Mouse (Mus musculus): ENCODE measurements at regions not wholly inside any gene's neighbourhood (a gene's known extent, or its start where the extent isn't known, plus 50 kb on each side); places are given as distances from the start of the nearest gene placed in this dataset.
"Not testable (repeated sequence)": the region's sequence is repeated elsewhere in the genome, so short reads cannot be mapped to it uniquely, and the experiment has no call there.

DNA sequence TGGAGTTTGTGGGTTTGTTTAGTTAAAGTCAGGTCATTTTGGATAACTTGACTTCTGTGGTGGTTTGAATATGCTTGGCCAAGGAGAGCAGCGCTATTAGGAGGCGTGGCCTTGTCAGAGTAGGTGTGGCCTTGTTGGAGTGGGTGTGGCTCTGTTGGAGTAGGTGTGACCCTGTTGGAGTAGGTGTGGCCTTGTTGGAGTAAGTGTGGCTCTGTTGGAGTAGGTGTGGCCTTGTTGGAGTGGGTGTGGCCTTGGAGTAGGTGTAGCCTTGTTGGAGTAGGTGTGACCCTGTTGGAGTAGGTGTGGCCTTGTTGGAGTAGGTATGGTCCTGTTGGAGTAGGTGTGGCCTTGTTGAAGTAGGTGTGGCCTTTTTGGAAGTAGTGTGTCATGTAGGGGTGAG is 88.4 kb upstream of the Slc38a2 start:
- not testable (repeated sequence) for H3K27ac ChIP-seq; ATAC-seq (ENCODE audit: insufficient number of reproducible peaks, insufficient read depth, low FRiP score, low TSS enrichment, low read depth); H3K4me3 ChIP-seq; H3K36me3 ChIP-seq; H3K9ac ChIP-seq; H3K4me2 ChIP-seq; H3K27me3 ChIP-seq; H3K9me3 ChIP-seq
- peaks cover 10% of the 10 kb centered on the region; the same call in 1 of the 2 replicates for H3K4me1 ChIP-seq
- 91% methylated on average over 2 of the region's 2 CpGs for WGBS

GRCm38 (mm10) chr15:96784578-96784977 is 85.0 kb upstream of the Slc38a2 start:
- no peak overlapping the region for H3K27ac ChIP-seq
- no peak overlapping the region for H3K4me3 ChIP-seq
- H3K9me3 ChIP-seq: no peaks in the 10 kb centered on the region
- no peak overlapping the region for H3K9ac ChIP-seq
- WGBS: 89% methylated on average over 7 of the region's 7 CpGs
- H3K36me3 ChIP-seq: no peaks in the 10 kb centered on the region
- H3K4me1 ChIP-seq: peaks cover 5% of the 10 kb centered on the region; the same call in 1 of the 2 replicates
- ATAC-seq (ENCODE audit: insufficient number of reproducible peaks, insufficient read depth, low FRiP score, low TSS enrichment, low read depth): no peak
- no peak overlapping the region for H3K4me2 ChIP-seq
- H3K27me3 ChIP-seq: no peaks in the 10 kb centered on the region

GRCm38 (mm10) chr15:96781560-96781959 is 82.0 kb upstream of the Slc38a2 start:
- WGBS: 76% methylated on average over 5 of the region's 5 CpGs
- ATAC-seq (ENCODE audit: insufficient number of reproducible peaks, insufficient read depth, low FRiP score, low TSS enrichment, low read depth): no peak

DNA sequence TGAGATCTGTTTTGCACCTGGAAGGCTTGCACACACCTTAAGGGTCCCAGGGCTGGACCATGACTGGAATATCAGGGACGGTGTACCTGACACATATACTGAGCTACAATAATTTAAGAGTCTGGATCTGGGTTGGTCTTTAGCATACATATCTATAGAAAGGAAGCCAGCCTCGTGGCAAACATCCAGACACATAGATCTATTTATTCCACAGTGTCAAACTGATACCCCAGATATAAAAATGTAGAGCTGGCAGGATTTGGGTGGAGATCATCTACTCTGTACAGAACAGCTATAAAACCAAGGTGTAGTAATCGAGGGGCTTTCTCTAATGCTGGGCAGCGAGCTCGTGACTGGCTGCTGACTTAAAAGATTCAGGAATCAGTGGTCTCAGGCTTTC is 81.1 kb upstream of the Slc38a2 start:
- H3K4me1 ChIP-seq: no peaks in the 10 kb centered on the region
- ATAC-seq (ENCODE audit: insufficient number of reproducible peaks, insufficient read depth, low FRiP score, low TSS enrichment, low read depth): no peak
- H3K27me3 ChIP-seq: no peaks in the 10 kb centered on the region
- no peak overlapping the region for H3K9ac ChIP-seq
- H3K4me3 ChIP-seq: no peak overlapping the region
- H3K27ac ChIP-seq: no peak overlapping the region
- H3K9me3 ChIP-seq: no peaks in the 10 kb centered on the region
- 82% methylated on average over 5 of the region's 5 CpGs for WGBS
- H3K4me2 ChIP-seq: no peak overlapping the region
- no peaks in the 10 kb centered on the region for H3K36me3 ChIP-seq

More at GRCm38 (mm10) chr15:96781560-96781959, 82.0 kb upstream of the Slc38a2 start:
- no peaks in the 10 kb centered on the region for H3K36me3 ChIP-seq
- H3K27ac ChIP-seq: no peak overlapping the region
- H3K4me2 ChIP-seq: no peak overlapping the region
- no peak overlapping the region for H3K9ac ChIP-seq
- H3K27me3 ChIP-seq: no peaks in the 10 kb centered on the region
- H3K4me1 ChIP-seq: no peaks in the 10 kb centered on the region
- no peak overlapping the region for H3K4me3 ChIP-seq
- H3K9me3 ChIP-seq: no peaks in the 10 kb centered on the region

DNA sequence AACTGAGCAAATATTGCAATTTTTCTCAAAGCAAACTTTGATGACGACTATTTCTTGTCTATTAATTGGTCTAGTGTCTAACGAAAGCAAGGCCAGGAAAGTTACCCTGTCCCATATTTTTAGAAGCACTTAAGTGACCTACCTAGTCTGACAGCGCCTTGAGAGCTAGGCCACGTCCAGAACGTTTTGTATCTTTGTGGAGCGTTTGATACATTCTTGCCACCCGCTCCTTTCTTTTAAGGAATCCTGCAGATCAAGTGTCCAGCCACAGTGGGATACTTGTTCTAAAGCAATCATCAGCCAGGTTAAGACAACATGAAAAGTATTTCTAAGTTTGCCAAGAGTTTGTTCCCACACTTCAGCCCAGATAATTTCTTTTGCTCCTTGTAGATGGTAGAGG is 79.8 kb upstream of the Slc38a2 start:
- WGBS: 78% methylated on average over 7 of the region's 7 CpGs

DNA sequence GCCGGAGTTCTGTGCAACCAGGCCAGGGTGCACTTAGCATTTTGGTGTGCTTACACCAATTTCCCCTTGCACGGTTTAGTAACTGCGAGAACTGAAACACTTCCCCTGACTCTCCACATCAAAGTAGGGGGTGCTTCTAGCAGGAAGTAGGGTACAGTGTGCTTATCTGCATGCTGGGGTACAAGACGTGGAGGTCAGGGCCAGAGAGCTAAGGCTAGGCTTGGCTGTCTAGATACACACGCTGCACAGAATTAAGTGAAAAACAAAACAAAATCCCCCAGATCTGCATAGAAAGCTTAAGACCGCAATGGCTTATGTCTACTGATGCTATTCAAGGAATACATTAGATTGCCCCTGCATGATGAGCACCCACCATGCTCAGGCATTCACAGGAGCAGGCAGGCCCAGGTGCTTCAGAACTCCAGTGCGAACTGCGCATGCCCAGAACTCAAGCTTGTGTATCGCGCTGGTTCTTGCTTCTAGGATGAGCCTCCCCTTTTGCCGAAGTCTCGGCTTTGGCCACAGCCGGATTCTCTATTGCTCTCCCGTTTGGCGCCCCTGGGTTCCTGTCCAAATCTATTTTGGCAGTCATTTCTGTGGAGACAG is 78.9 kb upstream of the Slc38a2 start:
- Histone ChIP-seq H3K4me3 (no peak overlapping the region), H3K4me2 (no peak overlapping the region), H3K27ac (no peak overlapping the region), H3K36me3 (no peaks in the 10 kb centered on the region), H3K4me1 (no peaks in the 10 kb centered on the region), H3K27me3 (no peaks in the 10 kb centered on the region), H3K9me3 (no peaks in the 10 kb centered on the region), H3K9ac (no peak overlapping the region)
- no peak for ATAC-seq (ENCODE audit: insufficient number of reproducible peaks, insufficient read depth, low FRiP score, low TSS enrichment, low read depth)
- WGBS: 90% methylated on average over 15 of the region's 15 CpGs

More for the DNA sequence above, 79.8 kb upstream of the Slc38a2 start:
- Histone ChIP-seq H3K36me3 (no peaks in the 10 kb centered on the region), H3K27me3 (no peaks in the 10 kb centered on the region), H3K9ac (no peak overlapping the region), H3K4me2 (no peak overlapping the region), H3K4me1 (no peaks in the 10 kb centered on the region), H3K27ac (no peak overlapping the region), H3K9me3 (no peaks in the 10 kb centered on the region), H3K4me3 (no peak overlapping the region)
- ATAC-seq (ENCODE audit: insufficient number of reproducible peaks, insufficient read depth, low FRiP score, low TSS enrichment, low read depth): no peak

GRCm38 (mm10) chr15:96776476-96777075 is 77.0 kb upstream of the Slc38a2 start:
- no peaks in the 10 kb centered on the region for H3K4me1 ChIP-seq
- no peak for ATAC-seq (ENCODE audit: insufficient number of reproducible peaks, insufficient read depth, low FRiP score, low TSS enrichment, low read depth)
- 72% methylated on average over 9 of the region's 9 CpGs for WGBS

DNA sequence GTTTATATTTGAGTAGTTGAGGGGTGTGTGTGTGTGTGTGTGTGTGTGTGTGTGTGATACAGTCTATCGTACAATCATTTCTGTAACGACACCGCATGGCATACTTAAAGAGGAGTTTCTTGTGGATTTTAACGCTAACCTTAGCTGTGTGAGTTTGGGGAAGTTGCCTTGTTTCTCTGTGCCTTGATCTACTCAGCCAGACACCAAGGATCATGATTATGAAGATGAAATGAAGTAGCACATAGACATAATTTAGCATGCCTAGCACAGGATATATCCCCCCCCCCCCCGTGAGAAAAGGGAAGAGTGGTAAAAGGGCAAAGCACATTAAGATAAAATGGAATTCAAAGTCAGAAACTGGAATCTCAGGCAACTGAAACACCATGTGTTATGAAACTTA is 75.6 kb upstream of the Slc38a2 start:
- 82% methylated on average over 5 of the region's 5 CpGs for WGBS
- Histone ChIP-seq H3K9ac (no peak overlapping the region), H3K27me3 (no peaks in the 10 kb centered on the region), H3K9me3 (no peaks in the 10 kb centered on the region), H3K27ac (no peak overlapping the region), H3K36me3 (no peaks in the 10 kb centered on the region), H3K4me3 (no peak overlapping the region), H3K4me1 (peaks cover under 1% of the 10 kb centered on the region; the same call in 1 of the 2 replicates), H3K4me2 (no peak overlapping the region)
- ATAC-seq (ENCODE audit: insufficient number of reproducible peaks, insufficient read depth, low FRiP score, low TSS enrichment, low read depth): no peak

More at GRCm38 (mm10) chr15:96776476-96777075, 77.0 kb upstream of the Slc38a2 start:
- Histone ChIP-seq H3K9me3 (no peaks in the 10 kb centered on the region), H3K27ac (no peak overlapping the region), H3K4me3 (no peak overlapping the region), H3K4me2 (no peak overlapping the region), H3K36me3 (no peaks in the 10 kb centered on the region), H3K9ac (no peak overlapping the region), H3K27me3 (no peaks in the 10 kb centered on the region)

- Histone ChIP-seq H3K36me3 (no peaks in the 10 kb centered on the region), H3K27ac (no peak overlapping the region), H3K27me3 (no peaks in the 10 kb centered on the region), H3K4me1 (peaks cover 5% of the 10 kb centered on the region; the same call in 1 of the 2 replicates), H3K4me3 (no peak overlapping the region), H3K4me2 (no peak overlapping the region), H3K9me3 (no peaks in the 10 kb centered on the region), H3K9ac (no peak overlapping the region)
- ATAC-seq (ENCODE audit: insufficient number of reproducible peaks, insufficient read depth, low FRiP score, low TSS enrichment, low read depth): no peak
- 50% methylated on average over 6 of the region's 6 CpGs for WGBS
These were observed 75.1 kb upstream of the Slc38a2 start for GRCm38 (mm10) chr15:96774664-96775063.

- ATAC-seq (ENCODE audit: insufficient number of reproducible peaks, insufficient read depth, low FRiP score, low TSS enrichment, low read depth): no peak
- Histone ChIP-seq H3K4me2 (no peak overlapping the region), H3K9me3 (no peaks in the 10 kb centered on the region), H3K36me3 (no peaks in the 10 kb centered on the region), H3K27me3 (no peaks in the 10 kb centered on the region), H3K4me3 (no peak overlapping the region), H3K4me1 (peaks cover 11% of the 10 kb centered on the region; the same call in 1 of the 2 replicates), H3K9ac (no peak overlapping the region), H3K27ac (no peak overlapping the region)
- WGBS: 71% methylated on average over 1 of the region's 1 CpGs
These were observed 74.1 kb upstream of the Slc38a2 start for GRCm38 (mm10) chr15:96773656-96774055.

DNA sequence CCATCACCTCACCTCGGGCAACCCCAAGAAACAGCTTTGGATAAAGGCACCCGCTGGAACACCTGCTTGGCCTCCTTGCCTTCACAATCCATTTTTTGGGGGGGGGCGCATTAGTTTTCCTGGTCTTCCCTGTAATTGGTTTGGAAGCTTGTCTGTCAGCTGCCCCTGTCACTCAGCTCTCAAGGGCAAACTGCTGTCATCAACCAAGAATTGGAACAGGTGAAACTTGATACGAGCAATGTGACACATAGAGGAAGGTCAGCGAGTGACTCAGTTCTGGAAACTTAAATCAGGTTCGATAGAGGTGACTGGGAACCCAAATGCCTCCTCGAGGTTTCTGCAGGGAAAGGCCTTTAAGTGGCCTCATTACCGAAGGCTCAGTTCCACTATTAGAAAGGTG is 73.2 kb upstream of the Slc38a2 start:
- Histone ChIP-seq H3K9ac (no peak overlapping the region), H3K27me3 (no peaks in the 10 kb centered on the region), H3K9me3 (no peaks in the 10 kb centered on the region), H3K4me2 (no peak overlapping the region), H3K27ac (no peak overlapping the region), H3K36me3 (no peaks in the 10 kb centered on the region), H3K4me1 (peaks cover 16% of the 10 kb centered on the region; the same call in 1 of the 2 replicates), H3K4me3 (no peak overlapping the region)
- no peak for ATAC-seq (ENCODE audit: insufficient number of reproducible peaks, insufficient read depth, low FRiP score, low TSS enrichment, low read depth)
- WGBS: 70% methylated on average over 8 of the region's 8 CpGs

GRCm38 (mm10) chr15:96770786-96771185 is 71.3 kb upstream of the Slc38a2 start:
- no peak overlapping the region for H3K4me3 ChIP-seq
- no peaks in the 10 kb centered on the region for H3K27me3 ChIP-seq
- peaks cover 16% of the 10 kb centered on the region; the same call in 1 of the 2 replicates for H3K4me1 ChIP-seq
- no peaks in the 10 kb centered on the region for H3K36me3 ChIP-seq
- no peak overlapping the region for H3K27ac ChIP-seq
- no peak for ATAC-seq (ENCODE audit: insufficient number of reproducible peaks, insufficient read depth, low FRiP score, low TSS enrichment, low read depth)
- WGBS: 92% methylated on average over 8 of the region's 8 CpGs
- H3K9me3 ChIP-seq: no peaks in the 10 kb centered on the region
- H3K4me2 ChIP-seq: no peak overlapping the region
- no peak overlapping the region for H3K9ac ChIP-seq

All from embryonic facial prominence, embryonic 13.5 days (tissue).